Mouse (Mus musculus): ENCODE results near the gene Dhrs1. TPM values are rescaled to one million over a fixed set of nuclear protein-coding genes. Genes with fewer than 3 reads are reported as not detected.

Dhrs1 gene
- polyA plus RNA-seq, 1 experiment, result 55.1 TPM

- H3K4me3 ChIP-seq (ENCODE audit: insufficient read depth, low read length), result no peak overlapping the region
- H3K4me1 ChIP-seq (ENCODE audit: control insufficient read depth, insufficient read depth, low read length), result peaks cover 2% of the 10 kb centered on the region
- TF ChIP-seq CTCF (IDR thresholded peaks at IDR 0.05; ENCODE audit: borderline replicate concordance, insufficient read depth, low read length) (no peak), POLR2A (IDR thresholded peaks at IDR 0.05; ENCODE audit: low read depth, low read length) (no peak)
- H3K27ac ChIP-seq (ENCODE audit: insufficient read depth, low read length), result peak overlapping the region; percentile 72
Observed at GRCm38 (mm10) chr14:55782361-55782960, 37.0 kb upstream of the Dhrs1 start.

GRCm38 (mm10) chr14:55781310-55781709 lies 35.8 kb upstream of the Dhrs1 start:
- Histone ChIP-seq H3K4me1 (ENCODE audit: control insufficient read depth, insufficient read depth, low read length) (peaks cover 2% of the 10 kb centered on the region), H3K4me3 (ENCODE audit: insufficient read depth, low read length) (no peak overlapping the region), H3K27ac (ENCODE audit: insufficient read depth, low read length) (no peak overlapping the region)
- TF ChIP-seq CTCF (IDR thresholded peaks at IDR 0.05; ENCODE audit: borderline replicate concordance, insufficient read depth, low read length), result peak; percentile 87
- 0 out of 2 replicates have a peak, but pooled peaks have one; percentile 22 for TF ChIP-seq POLR2A (IDR thresholded peaks at IDR 0.05; ENCODE audit: low read depth, low read length)

- TF ChIP-seq CTCF (IDR thresholded peaks at IDR 0.05; ENCODE audit: borderline replicate concordance, insufficient read depth, low read length) (no peak), POLR2A (IDR thresholded peaks at IDR 0.05; ENCODE audit: low read depth, low read length) (no peak)
- H3K4me3 ChIP-seq (ENCODE audit: insufficient read depth, low read length), result no peak overlapping the region
- peaks cover 2% of the 10 kb centered on the region for H3K4me1 ChIP-seq (ENCODE audit: control insufficient read depth, insufficient read depth, low read length)
- no peak overlapping the region for H3K27ac ChIP-seq (ENCODE audit: insufficient read depth, low read length)
Observed at GRCm38 (mm10) chr14:55780736-55781135, 35.2 kb upstream of the Dhrs1 start.

GRCm38 (mm10) chr14:55779656-55780055 lies 34.2 kb upstream of the Dhrs1 start:
- TF ChIP-seq CTCF (IDR thresholded peaks at IDR 0.05; ENCODE audit: borderline replicate concordance, insufficient read depth, low read length) (no peak), POLR2A (IDR thresholded peaks at IDR 0.05; ENCODE audit: low read depth, low read length) (no peak)
- H3K4me3 ChIP-seq (ENCODE audit: insufficient read depth, low read length), result no peak overlapping the region

GRCm38 (mm10) chr14:55778686-55779085 lies 33.2 kb upstream of the Dhrs1 start:
- Histone ChIP-seq H3K4me3 (ENCODE audit: insufficient read depth, low read length) (no peak overlapping the region), H3K27ac (ENCODE audit: insufficient read depth, low read length) (no peak overlapping the region), H3K4me1 (ENCODE audit: control insufficient read depth, insufficient read depth, low read length) (peaks cover under 1% of the 10 kb centered on the region)
- TF ChIP-seq POLR2A (IDR thresholded peaks at IDR 0.05; ENCODE audit: low read depth, low read length), result no peak
- TF ChIP-seq CTCF (IDR thresholded peaks at IDR 0.05; ENCODE audit: borderline replicate concordance, insufficient read depth, low read length), result no peak

More at GRCm38 (mm10) chr14:55779656-55780055, 34.2 kb upstream of the Dhrs1 start:
- Histone ChIP-seq H3K27ac (ENCODE audit: insufficient read depth, low read length) (no peak overlapping the region), H3K4me1 (ENCODE audit: control insufficient read depth, insufficient read depth, low read length) (peaks cover 2% of the 10 kb centered on the region)

- Histone ChIP-seq H3K4me3 (ENCODE audit: insufficient read depth, low read length) (no peak overlapping the region), H3K27ac (ENCODE audit: insufficient read depth, low read length) (no peak overlapping the region), H3K4me1 (ENCODE audit: control insufficient read depth, insufficient read depth, low read length) (no peaks in the 10 kb centered on the region; the same call in 1 of the 2 replicates)
- TF ChIP-seq POLR2A (IDR thresholded peaks at IDR 0.05; ENCODE audit: low read depth, low read length) (no peak), CTCF (IDR thresholded peaks at IDR 0.05; ENCODE audit: borderline replicate concordance, insufficient read depth, low read length) (no peak)
Observed at GRCm38 (mm10) chr14:55777806-55778205, 32.3 kb upstream of the Dhrs1 start.

GRCm38 (mm10) chr14:55777176-55777575 lies 31.7 kb upstream of the Dhrs1 start:
- TF ChIP-seq POLR2A (IDR thresholded peaks at IDR 0.05; ENCODE audit: low read depth, low read length) (no peak), CTCF (IDR thresholded peaks at IDR 0.05; ENCODE audit: borderline replicate concordance, insufficient read depth, low read length) (no peak)
- Histone ChIP-seq H3K4me3 (ENCODE audit: insufficient read depth, low read length) (no peak overlapping the region), H3K4me1 (ENCODE audit: control insufficient read depth, insufficient read depth, low read length) (no peaks in the 10 kb centered on the region; the same call in 1 of the 2 replicates), H3K27ac (ENCODE audit: insufficient read depth, low read length) (no peak overlapping the region)

- H3K4me1 ChIP-seq (ENCODE audit: control insufficient read depth, insufficient read depth, low read length), result no peaks in the 10 kb centered on the region; the same call in 1 of the 2 replicates
- no peak overlapping the region for H3K4me3 ChIP-seq (ENCODE audit: insufficient read depth, low read length)
- TF ChIP-seq CTCF (IDR thresholded peaks at IDR 0.05; ENCODE audit: borderline replicate concordance, insufficient read depth, low read length), result no peak
- no peak for TF ChIP-seq POLR2A (IDR thresholded peaks at IDR 0.05; ENCODE audit: low read depth, low read length)
Observed at GRCm38 (mm10) chr14:55776711-55777110, 31.2 kb upstream of the Dhrs1 start.

GRCm38 (mm10) chr14:55769087-55769703 lies 23.7 kb upstream of the Dhrs1 start:
- peak overlapping the region; percentile 47; the same call in 1 of the 2 replicates for H3K27ac ChIP-seq (ENCODE audit: insufficient read depth, low read length)
- H3K4me3 ChIP-seq (ENCODE audit: insufficient read depth, low read length), result no peak overlapping the region
- TF ChIP-seq CTCF (IDR thresholded peaks at IDR 0.05; ENCODE audit: borderline replicate concordance, insufficient read depth, low read length) (no peak), POLR2A (IDR thresholded peaks at IDR 0.05; ENCODE audit: low read depth, low read length) (no peak)
- H3K4me1 ChIP-seq (ENCODE audit: control insufficient read depth, insufficient read depth, low read length), result peaks cover 4% of the 10 kb centered on the region

More at GRCm38 (mm10) chr14:55776711-55777110, 31.2 kb upstream of the Dhrs1 start:
- no peak overlapping the region for H3K27ac ChIP-seq (ENCODE audit: insufficient read depth, low read length)

GRCm38 (mm10) chr14:55768555-55768954 lies 23.1 kb upstream of the Dhrs1 start:
- Histone ChIP-seq H3K4me3 (ENCODE audit: insufficient read depth, low read length) (no peak overlapping the region), H3K4me1 (ENCODE audit: control insufficient read depth, insufficient read depth, low read length) (peaks cover 4% of the 10 kb centered on the region)
- TF ChIP-seq POLR2A (IDR thresholded peaks at IDR 0.05; ENCODE audit: low read depth, low read length) (no peak), CTCF (IDR thresholded peaks at IDR 0.05; ENCODE audit: borderline replicate concordance, insufficient read depth, low read length) (no peak)

More at GRCm38 (mm10) chr14:55768555-55768954, 23.1 kb upstream of the Dhrs1 start:
- H3K27ac ChIP-seq (ENCODE audit: insufficient read depth, low read length), result peak overlapping the region; percentile 59
